Mouse (Mus musculus) forebrain, postnatal 0 days (tissue): ENCODE measurements at regions not wholly inside any gene's neighbourhood (a gene's known extent, or its start where the extent isn't known, plus 50 kb on each side); places are given as distances from the start of the nearest gene placed in this dataset.

ENCODE experiments used
- ATAC-seq: fragments of 200-750 bp; cut with Nextera tagmentation; 2 replicates; pipeline ENCODE4 v1.8.0; 2017; ENCODE audit warnings: mild to moderate bottlenecking, moderate library complexity
- DNase-seq: peaks from one replicate; pipeline ENCODE4 v3.0.0-alpha.2; 2015
- H3K27ac ChIP-seq: fragments of 300-500 bp; sonication (generic); 2 replicates; pipeline ENCODE4 v1.5.1; 2014; ENCODE audit warnings: low read depth, mild to moderate bottlenecking, antibody characterized with exemption, low read length, moderate library complexity, mixed read lengths
- H3K27me3 ChIP-seq: fragments of 300-500 bp; sonication (generic); 2 replicates; pipeline ENCODE4 v1.6.1; 2014; ENCODE audit warnings: mild to moderate bottlenecking, low read length, mixed read lengths; ENCODE audit not compliant: insufficient read depth
- H3K36me3 ChIP-seq: fragments of 300-500 bp; sonication (generic); 2 replicates; pipeline ENCODE4 v1.6.1; 2014; ENCODE audit warnings: mild to moderate bottlenecking, moderate library complexity; ENCODE audit not compliant: insufficient read depth
- H3K4me1 ChIP-seq: fragments of 300-500 bp; sonication (generic); 2 replicates; pipeline ENCODE4 v1.6.1; 2014; ENCODE audit warnings: antibody characterized with exemption; ENCODE audit not compliant: insufficient read depth
- H3K4me2 ChIP-seq: fragments of 300-500 bp; sonication (generic); 2 replicates; pipeline ENCODE4 v1.6.1; 2014; ENCODE audit warnings: low read depth, mild to moderate bottlenecking, moderate library complexity
- H3K4me3 ChIP-seq: fragments of 300-500 bp; sonication (generic); 2 replicates; pipeline ENCODE4 v1.5.1; 2014; ENCODE audit warnings: low read depth, low read length, mixed read lengths
- H3K9ac ChIP-seq: fragments of 300-500 bp; sonication (generic); 2 replicates; pipeline ENCODE4 v1.6.1; 2014; ENCODE audit warnings: mild to moderate bottlenecking
- H3K9me3 ChIP-seq: fragments of 300-500 bp; sonication (generic); 2 replicates; pipeline ENCODE4 v1.6.1; 2016; ENCODE audit warnings: low read length
- CTCF ChIP-seq: sonication (generic); IDR thresholded peaks from 2 replicates; pipeline ENCODE4 v1.5.1; 2016; ENCODE audit warnings: antibody characterized with exemption, control low read depth, low read depth
- WGBS: fragments of 180-500 bp; shearing (Covaris S2); extraction: QIAGEN DNeasy Blood & Tissue Kit; methylation state at CpG from one replicate; pipeline ENCODE4 v1.1.7; 2014; 5-methylcytosine and 5-hydroxymethylcytosine counted together

DNA sequence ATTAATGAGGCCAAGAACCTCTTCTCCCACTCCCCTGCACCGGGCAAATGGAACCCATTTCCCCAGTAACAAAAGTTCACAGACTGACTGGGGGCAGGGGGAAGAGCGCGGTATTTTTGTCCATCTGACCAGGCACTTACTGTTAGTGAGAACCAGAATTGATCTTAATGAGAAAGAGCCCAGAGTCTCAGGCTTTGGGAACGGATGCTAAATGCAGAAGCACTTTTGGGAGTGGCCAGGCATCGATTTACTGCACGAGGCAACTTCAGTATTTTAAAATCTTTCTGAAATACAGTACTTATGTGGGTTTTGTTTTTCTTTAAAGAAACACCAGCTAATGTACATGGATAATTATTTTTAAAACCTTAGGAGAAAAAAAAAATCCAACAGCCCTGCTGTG lies 51.0 kb upstream of the Foxn3 start:
- H3K9ac ChIP-seq, result no peak overlapping the region
- no peaks in the 10 kb centered on the region for H3K4me1 ChIP-seq
- H3K4me2 ChIP-seq, result no peak overlapping the region
- ATAC-seq, result no peak
- H3K36me3 ChIP-seq, result no peaks in the 10 kb centered on the region
- H3K27me3 ChIP-seq, result no peaks in the 10 kb centered on the region
- no peak for TF ChIP-seq CTCF
- H3K9me3 ChIP-seq, result no peaks in the 10 kb centered on the region
- H3K4me3 ChIP-seq, result no peak overlapping the region
- no peak for DNase-seq
- no peak overlapping the region for H3K27ac ChIP-seq
- WGBS, result 66% methylated on average over 6 of the region's 6 CpGs
